Mouse (Mus musculus): ENCODE data around the gene Mst1r. TPM values are rescaled to one million over a fixed set of nuclear protein-coding genes. Genes with fewer than 3 reads are reported as not detected.

Mst1r gene
- 7.0 and 10.3 TPM in 2 replicates for polyA plus RNA-seq (2015; fragmentation: Nextera tagmentation; extraction: Ambion mirVana)

- Histone ChIP-seq H3K9ac (peak within 1 kb of the TSS; percentile 37), H3K27me3 (peaks cover 4% of the 10 kb centered on the region; the same call in 1 of the 2 replicates), H3K36me3 (0 out of 2 replicates have a peak, but pooled peaks cover 6% of the 10 kb centered on the region), H3K4me1 (peaks cover 64% of the 10 kb centered on the region), H3K4me2 (peak within 1 kb of the TSS; percentile 79), H3K27ac (peak within 1 kb of the TSS; percentile 82), H3K4me3 (peak within 1 kb of the TSS; percentile 51), H3K9me3 (no peaks in the 10 kb centered on the region)
- ATAC-seq (ENCODE audit: insufficient number of reproducible peaks, low FRiP score, low TSS enrichment, low read depth), result peak; percentile 76
- WGBS, result 12% methylated on average over 19 of the region's 19 CpGs
Measured at GRCm38 (mm10) chr9:107906252-107906966, at the start of gene Mst1r. Mst1r (plus strand) TSS chr9:107906873.

DNA sequence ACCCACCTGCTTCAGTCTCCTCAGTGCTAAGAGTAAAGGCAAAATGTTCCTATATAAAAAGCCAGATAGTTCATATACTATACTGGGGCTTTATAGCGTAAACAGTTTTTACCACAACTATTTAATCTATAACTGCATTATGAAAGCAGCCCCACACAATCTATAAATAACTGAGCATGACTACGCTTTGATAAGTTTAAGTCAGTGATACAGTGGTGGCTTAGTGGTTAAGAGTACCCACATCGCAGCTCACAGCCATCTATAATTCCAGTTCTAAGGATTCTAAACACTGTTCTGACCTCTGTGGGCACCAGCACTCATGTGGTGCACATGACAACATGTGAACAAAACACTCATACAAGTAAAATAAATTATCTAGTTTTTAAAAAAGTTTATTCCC is 48.3 kb upstream of the Mst1r start:
- Histone ChIP-seq H3K36me3 (peaks cover 19% of the 10 kb centered on the region), H3K27ac (no peak overlapping the region), H3K4me2 (no peak overlapping the region), H3K9me3 (no peaks in the 10 kb centered on the region), H3K4me1 (no peaks in the 10 kb centered on the region), H3K9ac (no peak overlapping the region), H3K4me3 (no peak overlapping the region), H3K27me3 (no peaks in the 10 kb centered on the region)
- ATAC-seq (ENCODE audit: insufficient number of reproducible peaks, low FRiP score, low TSS enrichment, low read depth), result no peak
- 93% methylated on average over 3 of the region's 3 CpGs for WGBS

- Histone ChIP-seq H3K4me3 (no peak overlapping the region), H3K4me2 (no peak overlapping the region), H3K9ac (no peak overlapping the region), H3K27ac (no peak overlapping the region), H3K36me3 (peaks cover 8% of the 10 kb centered on the region; the same call in 1 of the 2 replicates), H3K27me3 (no peaks in the 10 kb centered on the region), H3K4me1 (0 out of 2 replicates have a peak, but pooled peaks cover 2% of the 10 kb centered on the region), H3K9me3 (no peaks in the 10 kb centered on the region)
- 68% methylated on average over 1 of the region's 1 CpGs for WGBS
- no peak for ATAC-seq (ENCODE audit: insufficient number of reproducible peaks, low FRiP score, low TSS enrichment, low read depth)
Measured at GRCm38 (mm10) chr9:107864493-107864892, 42.2 kb upstream of the Mst1r start.

- H3K36me3 ChIP-seq, result peaks cover 8% of the 10 kb centered on the region; the same call in 1 of the 2 replicates
Measured at GRCm38 (mm10) chr9:107866081-107866480, 40.6 kb upstream of the Mst1r start.

DNA sequence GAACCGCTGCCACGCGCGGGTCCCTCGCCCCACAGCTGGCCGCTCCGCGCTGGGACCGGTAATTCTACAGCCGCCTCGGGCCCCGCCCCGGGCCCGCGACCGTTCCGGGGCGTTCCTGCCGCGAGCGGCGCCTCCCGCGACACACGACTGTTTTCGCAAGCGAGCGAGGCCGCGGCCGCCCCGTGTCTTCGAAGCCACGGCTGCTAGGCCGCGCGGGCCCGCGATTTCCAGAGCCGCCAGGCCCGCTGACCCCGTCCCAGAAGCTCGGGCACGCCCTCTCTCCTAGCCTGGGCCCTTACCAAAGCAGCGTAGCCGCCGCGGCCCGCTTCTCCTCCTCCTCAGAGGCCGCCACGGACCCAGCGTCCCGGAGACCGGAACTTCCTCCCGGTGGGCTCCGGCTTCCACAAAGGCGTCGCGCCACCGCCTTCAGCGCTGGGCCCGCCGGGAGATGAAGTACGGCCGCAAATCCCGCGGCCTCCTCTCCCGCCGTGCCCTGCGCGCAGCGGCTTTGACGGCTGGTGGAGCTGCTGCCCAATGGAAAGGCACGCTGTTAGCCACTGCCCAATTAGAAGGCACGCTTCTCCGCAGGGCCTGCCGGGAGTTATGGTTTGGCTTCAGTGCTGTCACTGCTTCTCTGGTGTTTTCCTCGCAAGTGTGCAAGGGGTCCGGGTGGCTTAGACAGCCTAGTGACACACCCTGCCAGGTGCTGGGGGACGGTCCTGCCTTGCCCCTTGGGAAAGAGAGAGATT is 34.1 kb upstream of the Mst1r start:
- Histone ChIP-seq H3K4me3 (peak overlapping the region; percentile 98), H3K9me3 (no peaks in the 10 kb centered on the region), H3K4me1 (peaks cover 17% of the 10 kb centered on the region), H3K4me2 (peak overlapping the region; percentile 71), H3K27ac (peak overlapping the region; percentile 97), H3K27me3 (no peaks in the 10 kb centered on the region), H3K9ac (peak overlapping the region; percentile 98), H3K36me3 (peaks cover 5% of the 10 kb centered on the region; the same call in 1 of the 2 replicates)
- peak; percentile 99 for ATAC-seq (ENCODE audit: insufficient number of reproducible peaks, low FRiP score, low TSS enrichment, low read depth)
- WGBS, result under 1% methylated on average over 72 of the region's 80 CpGs

More at GRCm38 (mm10) chr9:107866081-107866480, 40.6 kb upstream of the Mst1r start:
- Histone ChIP-seq H3K9ac (no peak overlapping the region), H3K4me1 (peaks cover 5% of the 10 kb centered on the region; the same call in 1 of the 2 replicates), H3K27me3 (no peaks in the 10 kb centered on the region), H3K4me2 (no peak overlapping the region), H3K4me3 (no peak overlapping the region), H3K9me3 (no peaks in the 10 kb centered on the region), H3K27ac (no peak overlapping the region)
- ATAC-seq (ENCODE audit: insufficient number of reproducible peaks, low FRiP score, low TSS enrichment, low read depth), result no peak
- WGBS, result 96% methylated on average over 2 of the region's 2 CpGs

- no peak for ATAC-seq (ENCODE audit: insufficient number of reproducible peaks, low FRiP score, low TSS enrichment, low read depth)
- H3K9ac ChIP-seq, result peak within 1 kb of the TSS; percentile 98
- peaks cover 5% of the 10 kb centered on the region; the same call in 1 of the 2 replicates for H3K36me3 ChIP-seq
- H3K4me3 ChIP-seq, result peak within 1 kb of the TSS; percentile 98
- peaks cover 17% of the 10 kb centered on the region for H3K4me1 ChIP-seq
- H3K4me2 ChIP-seq, result peak within 1 kb of the TSS; percentile 71
- H3K27me3 ChIP-seq, result no peaks in the 10 kb centered on the region
- peak within 1 kb of the TSS; percentile 97 for H3K27ac ChIP-seq
- no peaks in the 10 kb centered on the region for H3K9me3 ChIP-seq
- 6% methylated on average over 14 of the region's 14 CpGs for WGBS
Measured at GRCm38 (mm10) chr9:107873137-107873536, 33.5 kb upstream of the Mst1r start, which contains the start of gene Rbm6. Rbm6 (minus strand) TSS chr9:107873237.

- H3K36me3 ChIP-seq, result no peaks in the 10 kb centered on the region
- H3K4me2 ChIP-seq, result no peak overlapping the region
- no peak overlapping the region for H3K27ac ChIP-seq
- no peaks in the 10 kb centered on the region for H3K9me3 ChIP-seq
- H3K4me1 ChIP-seq, result no peaks in the 10 kb centered on the region
- no peak overlapping the region for H3K9ac ChIP-seq
- ATAC-seq (ENCODE audit: insufficient number of reproducible peaks, low FRiP score, low TSS enrichment, low read depth), result no peak
- WGBS, result 58% methylated on average over 4 of the region's 4 CpGs
- H3K4me3 ChIP-seq, result no peak overlapping the region
- H3K27me3 ChIP-seq, result no peaks in the 10 kb centered on the region
Measured at GRCm38 (mm10) chr9:107880411-107880810, 26.3 kb upstream of the Mst1r start.

DNA sequence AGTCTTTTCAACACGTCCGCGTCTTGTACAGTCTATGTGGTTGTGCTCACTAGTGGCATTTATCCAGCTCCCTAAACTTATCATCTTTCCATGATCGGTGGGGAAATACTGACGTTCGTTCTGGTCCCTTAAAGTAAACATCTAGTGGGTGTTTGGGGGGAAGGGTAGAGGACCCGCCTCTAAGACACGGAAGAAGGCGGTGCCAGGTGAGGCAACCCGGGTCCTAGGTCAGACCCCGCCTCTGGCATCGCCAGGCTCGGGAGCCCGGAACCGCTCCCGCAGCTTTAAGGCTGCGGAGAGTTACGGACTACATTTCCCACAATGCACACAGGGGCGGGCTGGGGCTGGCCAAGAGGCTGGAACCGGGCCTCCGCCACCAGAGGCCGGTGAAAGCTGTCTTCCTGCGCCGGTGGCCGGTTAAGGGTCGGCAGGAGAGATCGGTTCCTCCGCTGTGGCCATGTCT is 18.8 kb upstream of the Mst1r start, which contains the start of gene Mon1a:
TSS of gene Mon1a (plus strand) at position 348 of the 463 bp plus-strand sequence.
- Histone ChIP-seq H3K4me3 (peak within 1 kb of the TSS; percentile 76), H3K4me2 (peak within 1 kb of the TSS; percentile 85), H3K4me1 (peaks cover 10% of the 10 kb centered on the region), H3K9ac (peak within 1 kb of the TSS; percentile 73), H3K36me3 (no peaks in the 10 kb centered on the region), H3K27me3 (0 out of 2 replicates have a peak, but pooled peaks cover 5% of the 10 kb centered on the region), H3K27ac (peak within 1 kb of the TSS; percentile 72), H3K9me3 (no peaks in the 10 kb centered on the region)
- ATAC-seq (ENCODE audit: insufficient number of reproducible peaks, low FRiP score, low TSS enrichment, low read depth), result peak; percentile 94
- under 1% methylated on average over 28 of the region's 28 CpGs for WGBS

GRCm38 (mm10) chr9:107888267-107888850 is 18.3 kb upstream of the Mst1r start:
- H3K9me3 ChIP-seq, result no peaks in the 10 kb centered on the region
- H3K27ac ChIP-seq, result peak overlapping the region; percentile 72
- H3K4me3 ChIP-seq, result peak overlapping the region; percentile 76
- peak overlapping the region; percentile 73 for H3K9ac ChIP-seq
- peaks cover 10% of the 10 kb centered on the region for H3K4me1 ChIP-seq
- under 1% methylated on average over 18 of the region's 18 CpGs for WGBS
- ATAC-seq (ENCODE audit: insufficient number of reproducible peaks, low FRiP score, low TSS enrichment, low read depth), result peak; percentile 76
- 0 out of 2 replicates have a peak, but pooled peaks cover 5% of the 10 kb centered on the region for H3K27me3 ChIP-seq
- peak overlapping the region; percentile 85 for H3K4me2 ChIP-seq
- no peaks in the 10 kb centered on the region for H3K36me3 ChIP-seq

GRCm38 (mm10) chr9:107890260-107890659 is 16.4 kb upstream of the Mst1r start:
- Histone ChIP-seq H3K9ac (no peak overlapping the region), H3K9me3 (no peaks in the 10 kb centered on the region), H3K36me3 (no peaks in the 10 kb centered on the region), H3K27ac (peak overlapping the region; percentile 43; the same call in 1 of the 2 replicates), H3K27me3 (0 out of 2 replicates have a peak, but pooled peaks cover 5% of the 10 kb centered on the region), H3K4me3 (no peak overlapping the region), H3K4me1 (peaks cover 10% of the 10 kb centered on the region), H3K4me2 (no peak overlapping the region)
- no peak for ATAC-seq (ENCODE audit: insufficient number of reproducible peaks, low FRiP score, low TSS enrichment, low read depth)
- WGBS, result 78% methylated on average over 6 of the region's 6 CpGs

- Histone ChIP-seq H3K36me3 (no peaks in the 10 kb centered on the region), H3K4me2 (no peak overlapping the region), H3K4me3 (no peak overlapping the region), H3K9me3 (no peaks in the 10 kb centered on the region), H3K27me3 (0 out of 2 replicates have a peak, but pooled peaks cover 5% of the 10 kb centered on the region), H3K4me1 (peaks cover 10% of the 10 kb centered on the region), H3K9ac (no peak overlapping the region), H3K27ac (no peak overlapping the region)
- no peak for ATAC-seq (ENCODE audit: insufficient number of reproducible peaks, low FRiP score, low TSS enrichment, low read depth)
- 97% methylated on average over 1 of the region's 1 CpGs for WGBS
Measured at GRCm38 (mm10) chr9:107891023-107891422, 15.7 kb upstream of the Mst1r start.
